Mouse (Mus musculus) ES-E14 (cell line): Measurements from ENCODE around the gene Snrnp25. TPM values are rescaled to one million over a fixed set of nuclear protein-coding genes. Genes with fewer than 3 reads are reported as not detected.

Source experiments
- DNase-seq: peaks from one replicate; pipeline ENCODE4 v3.0.0-alpha.2; 2013; ENCODE audit warnings: low read depth, low spot score
- H3K27ac ChIP-seq: 2 replicates; pipeline ENCODE4 v1.5.1; 2012; ENCODE audit warnings: low read depth, mild to moderate bottlenecking, low read length, moderate library complexity, mixed read lengths; ENCODE audit not compliant: poor library complexity, insufficient read depth, severe bottlenecking
- H3K36me3 ChIP-seq: 2 replicates; pipeline ENCODE4 v1.6.1; 2012; ENCODE audit warnings: mild to moderate bottlenecking, low read length, moderate library complexity, mixed read lengths; ENCODE audit not compliant: control insufficient read depth, poor library complexity, insufficient read depth, severe bottlenecking
- H3K4me1 ChIP-seq, 2 experiments: fragments of 150-350 bp in 1 of 2; sonication (generic) in 1 of 2; 2 replicates each; pipeline ENCODE4 v1.6.1; 2012; ENCODE audit warnings: low read length in 2 of 2, mild to moderate bottlenecking in 1 of 2, mixed read lengths in 1 of 2; ENCODE audit not compliant: control insufficient read depth in 2 of 2, insufficient read depth in 2 of 2, poor library complexity in 1 of 2
- H3K4me3 ChIP-seq, 2 experiments: fragments of 150-350 bp in 1 of 2; sonication (generic) in 1 of 2; 2 replicates each; pipeline ENCODE4 v1.5.1; 2012; ENCODE audit warnings: low read length in 2 of 2, low read depth in 1 of 2, mild to moderate bottlenecking in 1 of 2, mixed read lengths in 1 of 2; ENCODE audit not compliant: insufficient read depth in 1 of 2, poor library complexity in 1 of 2, severe bottlenecking in 1 of 2
- H3K9ac ChIP-seq: 2 replicates; pipeline ENCODE4 v1.6.1; 2012; ENCODE audit warnings: low read depth, mild to moderate bottlenecking, low read length, mixed read lengths; ENCODE audit not compliant: poor library complexity, insufficient read depth, severe bottlenecking
- H3K9me3 ChIP-seq: fragments of 150-350 bp; sonication (generic); 2 replicates; pipeline ENCODE4 v1.6.1; 2012; ENCODE audit warnings: low read depth, mild to moderate bottlenecking, low read length; ENCODE audit not compliant: control insufficient read depth, insufficient read depth
- CHD2 ChIP-seq: IDR thresholded peaks from 2 replicates; pipeline ENCODE4 v1.6.1; 2014; ENCODE audit warnings: mild to moderate bottlenecking, low read depth, low read length, inconsistent platforms
- HCFC1 ChIP-seq: IDR thresholded peaks from 2 replicates; pipeline ENCODE4 v1.6.1; 2012; ENCODE audit warnings: low read length, inconsistent platforms, borderline replicate concordance; ENCODE audit not compliant: insufficient read depth
- MAFK ChIP-seq: IDR thresholded peaks from 2 replicates; pipeline ENCODE4 v1.6.1; 2014; ENCODE audit warnings: mild to moderate bottlenecking, low read depth, low read length, inconsistent platforms; ENCODE audit not compliant: insufficient read depth
- ZC3H11A ChIP-seq: IDR thresholded peaks from 2 replicates; pipeline ENCODE4 v1.6.1; 2012; ENCODE audit warnings: low read depth, mild to moderate bottlenecking, inconsistent platforms, low read length, borderline replicate concordance
- ZNF384 ChIP-seq: IDR thresholded peaks from 2 replicates; pipeline ENCODE4 v1.6.1; 2012; ENCODE audit warnings: low read depth, low read length, inconsistent platforms
- in situ Hi-C, 2 experiments: fragments of 600-800 bp; cut with MboI; formaldehyde crosslinking; loops; one replicate each; pipeline ENCODE4 v1.15.1; 2025; ENCODE audit warnings: low sequenced_read_pairs in 2 of 2, inconsistent platforms in 1 of 2; ENCODE audit not compliant: unreplicated experiment in 2 of 2
- total RNA-seq: library from RNA; depleted of rRNA; stranded (reverse); fragments of 300-350 nt; gene quantifications from 2 replicates; pipeline ENCODE4 v1.2.3, GENCODE M21; 2012

Snrnp25 gene
- total RNA-seq, 1 experiment, result 79.5 TPM

- TF ChIP-seq ZC3H11A (no peak), ZNF384 (no peak), MAFK (no peak), CHD2 (no peak), HCFC1 (no peak)
- Histone ChIP-seq H3K4me3 (peak overlapping the region; percentile 69 to 84), H3K9ac (0 out of 2 replicates have a peak overlapping the region, but pooled peaks have one; percentile 4), H3K36me3 (peaks cover 3% of the 10 kb centered on the region; the same call in 1 of the 2 replicates), H3K4me1 (peaks cover 0 to 37% of the 10 kb centered on the region in 2 experiments; a peak in 3 of 4 replicates), H3K9me3 (no peaks in the 10 kb centered on the region), H3K27ac (no peak overlapping the region)
- no peak for DNase-seq
- in situ Hi-C loops, result no loop called here
These were observed 15.5 kb downstream of the Snrnp25 start for GRCm38 (mm10) chr11:32220607-32221224.

- in situ Hi-C loops, result no loop called here
- Histone ChIP-seq H3K27ac (peak overlapping the region; percentile 56; the same call in 1 of the 2 replicates), H3K9me3 (no peaks in the 10 kb centered on the region), H3K4me1 (peaks cover 0 to 41% of the 10 kb centered on the region in 2 experiments; a peak in 3 of 4 replicates), H3K9ac (peak overlapping the region; percentile 83), H3K36me3 (no peaks in the 10 kb centered on the region; the same call in 1 of the 2 replicates), H3K4me3 (peak overlapping the region; percentile 69 to 84)
- TF ChIP-seq CHD2 (no peak), HCFC1 (no peak), MAFK (no peak), ZNF384 (no peak), ZC3H11A (no peak)
- no peak for DNase-seq
These were observed 16.2 kb downstream of the Snrnp25 start for GRCm38 (mm10) chr11:32221225-32221950.

- H3K4me1 ChIP-seq, result peaks cover 0 to 41% of the 10 kb centered on the region in 2 experiments
- no peak for DNase-seq
These were observed 16.8 kb downstream of the Snrnp25 start, which contains the start of gene Rhbdf1 for GRCm38 (mm10) chr11:32221951-32222409. Rhbdf1 (minus strand) TSS chr11:32222300.

GRCm38 (mm10) chr11:32222570-32223194, 17.5 kb downstream of the Snrnp25 start:
- in situ Hi-C loops, result no loop called here
- Histone ChIP-seq H3K4me1 (peaks cover 0 to 39% of the 10 kb centered on the region in 2 experiments), H3K4me3 (peak overlapping the region; percentile 69 to 84), H3K36me3 (no peaks in the 10 kb centered on the region), H3K27ac (no peak overlapping the region), H3K9ac (peak overlapping the region; percentile 31; the same call in 1 of the 2 replicates), H3K9me3 (no peaks in the 10 kb centered on the region)
- no peak for DNase-seq
- TF ChIP-seq MAFK (no peak), CHD2 (no peak), HCFC1 (no peak), ZC3H11A (no peak), ZNF384 (no peak)

More at GRCm38 (mm10) chr11:32221951-32222409, 16.8 kb downstream of the Snrnp25 start, which contains the start of gene Rhbdf1:
- H3K27ac ChIP-seq, result peak within 1 kb of the TSS; percentile 56; the same call in 1 of the 2 replicates
- no peaks in the 10 kb centered on the region for H3K9me3 ChIP-seq
- H3K4me3 ChIP-seq, result peak within 1 kb of the TSS; percentile 69 to 84
- H3K9ac ChIP-seq, result peak within 1 kb of the TSS; percentile 83
- no peaks in the 10 kb centered on the region for H3K36me3 ChIP-seq
- in situ Hi-C loops, result no loop called here
- TF ChIP-seq HCFC1 (peak; percentile 13; the same call in 1 of the 2 replicates), CHD2 (no peak)
